Mouse (Mus musculus) limb, embryonic 12.5 days (tissue): Measurements from ENCODE around the gene Rgp1. TPM values are rescaled to one million over a fixed set of nuclear protein-coding genes. Genes with fewer than 3 reads are reported as not detected.
A peak's percentile ranks its signal among the peaks of the same experiment; 100 is the strongest.

Experiments used
- ATAC-seq: fragments of 200-750 bp; cut with Nextera tagmentation; 2 replicates; pipeline ENCODE4 v1.8.0; 2017; ENCODE audit warnings: low read depth, moderate TSS enrichment; ENCODE audit not compliant: insufficient number of reproducible peaks, insufficient read depth, low FRiP score, low TSS enrichment
- H3K27ac ChIP-seq: fragments of 300-500 bp; sonication (generic); 2 replicates; pipeline ENCODE4 v1.5.1; 2016; ENCODE audit warnings: mild to moderate bottlenecking, moderate library complexity
- H3K27me3 ChIP-seq: fragments of 300-500 bp; sonication (generic); 2 replicates; pipeline ENCODE4 v1.6.1; 2016; ENCODE audit warnings: mild to moderate bottlenecking, moderate library complexity
- H3K36me3 ChIP-seq: fragments of 300-500 bp; sonication (generic); 2 replicates; pipeline ENCODE4 v1.6.1; 2016; ENCODE audit warnings: mild to moderate bottlenecking, moderate library complexity
- H3K4me1 ChIP-seq: fragments of 300-500 bp; sonication (generic); replicated peaks from 2 replicates; pipeline ENCODE4 v1.6.1; 2016
- H3K4me2 ChIP-seq: fragments of 300-500 bp; sonication (generic); 2 replicates; pipeline ENCODE4 v1.6.1; 2016; ENCODE audit warnings: mild to moderate bottlenecking, moderate library complexity
- H3K4me3 ChIP-seq: fragments of 300-500 bp; sonication (generic); replicated peaks from 2 replicates; pipeline ENCODE4 v1.5.1; 2016; ENCODE audit warnings: mild to moderate bottlenecking
- H3K9ac ChIP-seq: fragments of 300-500 bp; sonication (generic); replicated peaks from 2 replicates; pipeline ENCODE4 v1.6.1; 2016; ENCODE audit warnings: mild to moderate bottlenecking, moderate library complexity
- H3K9me3 ChIP-seq: fragments of 300-500 bp; sonication (generic); 2 replicates; pipeline ENCODE4 v1.6.1; 2016; ENCODE audit warnings: mild to moderate bottlenecking, moderate library complexity
- WGBS: fragments of 180-500 bp; shearing (Covaris S2); methylation state at CpG from one replicate; pipeline ENCODE4 v1.1.7; 2016; 5-methylcytosine and 5-hydroxymethylcytosine counted together
- microRNA-seq: library from miRNA; unstranded; fragments of <30 nt; microRNA quantifications from one replicate; pipeline ENCODE4, GENCODE M21; 2017
- polyA plus RNA-seq: library from polyadenylated mRNA; unstranded; fragments of >200 nt; fragmentation: Nextera tagmentation; extraction: Ambion mirVana; gene quantifications from 2 replicates; pipeline ENCODE4 v1.2.1, GENCODE M21; 2016

Gene Rgp1
- polyA plus RNA-seq, 1 experiment from 2014 or later, result 36.6 TPM

- Histone ChIP-seq H3K9me3 (no peaks in the 10 kb centered on the region), H3K9ac (peak overlapping the region; percentile 96), H3K27me3 (peaks cover 19% of the 10 kb centered on the region), H3K27ac (peak overlapping the region; percentile 72; the same call in 1 of the 2 replicates), H3K4me2 (peak overlapping the region; percentile 88), H3K4me3 (peak overlapping the region; percentile 74; the same call in 1 of the 2 replicates), H3K36me3 (no peaks in the 10 kb centered on the region), H3K4me1 (peaks cover 35% of the 10 kb centered on the region)
- 0 out of 2 replicates have a peak, but pooled peaks have one; percentile 11 for ATAC-seq
- WGBS, result 23% methylated on average over 5 of the region's 5 CpGs
Observed at GRCm38 (mm10) chr4:43630671-43631045, 52.1 kb downstream of the Rgp1 start.

- H3K4me2 ChIP-seq, result peak within 1 kb of the TSS; percentile 88
- ATAC-seq, result peak; percentile 33
- 2% methylated on average over 61 of the region's 70 CpGs for WGBS
- H3K27me3 ChIP-seq, result peaks cover 19% of the 10 kb centered on the region
- no peaks in the 10 kb centered on the region for H3K36me3 ChIP-seq
- peak within 1 kb of the TSS; percentile 74 for H3K4me3 ChIP-seq
- H3K27ac ChIP-seq, result peak within 1 kb of the TSS; percentile 72
- H3K9me3 ChIP-seq, result no peaks in the 10 kb centered on the region
- peaks cover 35% of the 10 kb centered on the region for H3K4me1 ChIP-seq
- peak within 1 kb of the TSS; percentile 96 for H3K9ac ChIP-seq
Observed at GRCm38 (mm10) chr4:43631046-43631955, 52.8 kb downstream of the Rgp1 start, which contains the start of gene Npr2. Gene Npr2, plus strand, starts transcription at chr4:43631935.

GRCm38 (mm10) chr4:43631956-43632920 is 53.7 kb downstream of the Rgp1 start:
- no peaks in the 10 kb centered on the region for H3K9me3 ChIP-seq
- no peak overlapping the region for H3K27ac ChIP-seq
- H3K9ac ChIP-seq, result peak overlapping the region; percentile 96
- no peak for ATAC-seq
- H3K36me3 ChIP-seq, result no peaks in the 10 kb centered on the region
- peaks cover 35% of the 10 kb centered on the region for H3K4me1 ChIP-seq
- WGBS, result 44% methylated on average over 42 of the region's 42 CpGs
- peak overlapping the region; percentile 88 for H3K4me2 ChIP-seq
- H3K27me3 ChIP-seq, result peaks cover 19% of the 10 kb centered on the region
- peak overlapping the region; percentile 74 for H3K4me3 ChIP-seq

DNA sequence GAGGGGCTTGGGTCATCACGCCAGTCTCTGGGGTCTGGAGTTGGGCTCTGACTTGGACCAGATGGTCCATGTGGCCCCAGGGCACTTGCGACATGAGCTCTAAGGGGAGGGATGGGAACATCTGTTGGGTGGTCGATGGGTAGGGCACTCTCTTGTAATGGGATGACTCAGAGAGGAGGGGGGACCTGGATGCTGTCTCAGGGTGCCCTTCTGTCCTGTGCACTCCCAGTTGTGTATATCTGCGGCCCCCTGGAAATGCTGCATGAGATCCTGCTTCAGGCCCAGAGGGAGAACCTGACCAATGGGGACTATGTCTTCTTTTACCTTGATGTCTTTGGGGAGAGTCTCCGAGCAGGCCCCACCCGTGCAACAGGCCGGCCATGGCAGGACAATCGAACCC is 54.8 kb downstream of the Rgp1 start:
- ATAC-seq, result no peak
- peak overlapping the region; percentile 88 for H3K4me2 ChIP-seq
- WGBS, result 73% methylated on average over 8 of the region's 8 CpGs

GRCm38 (mm10) chr4:43633736-43634135 is 55.2 kb downstream of the Rgp1 start:
- Histone ChIP-seq H3K4me1 (peaks cover 35% of the 10 kb centered on the region), H3K9ac (no peak overlapping the region), H3K9me3 (no peaks in the 10 kb centered on the region), H3K27ac (no peak overlapping the region), H3K27me3 (peaks cover 19% of the 10 kb centered on the region), H3K4me3 (no peak overlapping the region), H3K4me2 (peak overlapping the region; percentile 88; the same call in 1 of the 2 replicates), H3K36me3 (no peaks in the 10 kb centered on the region)
- 93% methylated on average over 2 of the region's 2 CpGs for WGBS
- no peak for ATAC-seq

More for the DNA sequence above, 54.8 kb downstream of the Rgp1 start:
- Histone ChIP-seq H3K36me3 (no peaks in the 10 kb centered on the region), H3K9ac (no peak overlapping the region), H3K27me3 (peaks cover 19% of the 10 kb centered on the region), H3K4me1 (peaks cover 35% of the 10 kb centered on the region), H3K4me3 (no peak overlapping the region), H3K9me3 (no peaks in the 10 kb centered on the region), H3K27ac (no peak overlapping the region)

DNA sequence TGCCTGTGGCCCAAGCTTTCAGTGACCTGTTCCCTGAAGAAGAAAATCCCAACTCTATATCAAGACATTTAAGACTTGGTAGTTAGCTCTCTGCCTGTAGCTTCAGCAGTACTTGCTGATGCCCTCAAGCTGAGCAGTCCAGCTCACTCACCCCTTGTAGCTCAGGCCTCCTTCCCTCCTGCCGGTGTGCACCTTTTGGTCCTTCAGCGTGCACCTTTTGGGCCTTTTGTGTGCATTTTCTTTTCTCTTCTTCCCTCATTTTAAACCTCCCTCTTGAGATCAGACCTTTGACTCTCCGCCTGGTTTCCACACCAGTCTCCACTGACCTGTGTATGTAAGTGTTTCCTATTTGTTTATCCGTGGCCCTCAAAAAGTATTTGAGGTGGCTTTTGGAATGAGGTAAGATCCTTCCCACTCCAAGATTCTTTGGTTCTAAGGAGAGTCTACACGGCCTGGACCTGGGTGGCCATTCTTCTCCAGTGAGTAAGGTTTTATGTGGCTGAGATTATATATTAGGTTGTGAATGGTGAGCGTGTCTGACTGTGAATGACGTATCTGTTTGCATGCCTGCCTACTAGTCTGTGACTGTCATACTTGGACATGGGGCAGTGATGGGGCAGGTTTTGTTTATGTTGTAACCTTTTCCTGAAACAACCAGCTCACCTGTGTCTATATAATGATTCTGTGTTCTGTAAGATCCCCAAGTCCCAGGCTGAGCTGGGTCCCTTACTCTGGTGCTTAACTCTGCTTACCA is 56.3 kb downstream of the Rgp1 start:
- Histone ChIP-seq H3K4me1 (peaks cover 35% of the 10 kb centered on the region), H3K9ac (no peak overlapping the region), H3K27me3 (peaks cover 19% of the 10 kb centered on the region), H3K9me3 (no peaks in the 10 kb centered on the region), H3K4me3 (no peak overlapping the region), H3K27ac (no peak overlapping the region), H3K4me2 (no peak overlapping the region), H3K36me3 (no peaks in the 10 kb centered on the region)
- ATAC-seq, result no peak
- 84% methylated on average over 7 of the region's 7 CpGs for WGBS

DNA sequence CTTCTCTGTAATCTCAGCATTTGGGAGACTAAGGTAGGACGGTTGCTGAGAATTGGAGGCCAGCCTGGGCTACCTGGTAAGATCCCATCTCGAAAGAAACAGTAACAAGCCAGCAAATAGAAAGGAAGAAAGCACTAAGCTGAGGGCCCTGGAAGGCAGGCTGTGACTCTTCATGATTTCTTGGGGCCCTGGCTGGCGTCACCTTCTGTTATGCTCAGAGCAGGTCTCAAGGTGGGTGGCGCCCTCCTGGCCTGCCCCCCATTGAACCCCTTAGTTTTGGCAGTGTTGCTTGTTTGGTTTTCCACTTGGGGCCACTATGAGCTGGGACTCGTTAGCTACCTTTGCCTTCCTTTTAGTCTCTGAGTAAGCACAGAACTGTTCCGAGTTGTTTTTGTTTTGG is 58.2 kb downstream of the Rgp1 start:
- H3K4me1 ChIP-seq, result peaks cover 22% of the 10 kb centered on the region
- no peaks in the 10 kb centered on the region; the same call in 1 of the 2 replicates for H3K36me3 ChIP-seq
- WGBS, result 74% methylated on average over 6 of the region's 6 CpGs
- H3K4me3 ChIP-seq, result no peak overlapping the region
- H3K9ac ChIP-seq, result no peak overlapping the region
- H3K27me3 ChIP-seq, result peaks cover 17% of the 10 kb centered on the region
- no peak overlapping the region for H3K4me2 ChIP-seq
- no peaks in the 10 kb centered on the region for H3K9me3 ChIP-seq
- no peak overlapping the region for H3K27ac ChIP-seq
- no peak for ATAC-seq

Small RNA genes lying within 50 kb of the gene (microRNA-seq; reads per million reads assigned to microRNA genes)
- not detected for gene Gm25262

Other genes with a start within 250 kb of the Rgp1 start
- gene Rusc2, start 196.7 kb upstream of the Rgp1 start, polyA plus RNA-seq, result 8.0 and 14.3 TPM in 2 replicates
- gene Fam166b, start 149.6 kb upstream of the Rgp1 start, polyA plus RNA-seq, result 0.24 TPM in 1 of 2 replicates, not detected in the other
- gene Tesk1, start 136.8 kb upstream of the Rgp1 start, polyA plus RNA-seq, result 13.3 TPM in 2 replicates
- 2.7 and 3.5 TPM in 2 replicates for gene Cd72, start 124.1 kb upstream of the Rgp1 start, polyA plus RNA-seq
- gene Sit1, start 95.0 kb upstream of the Rgp1 start, polyA plus RNA-seq, result not detected in 2 replicates
- gene Ccdc107, start 85.8 kb upstream of the Rgp1 start, polyA plus RNA-seq, result 62.0 and 63.8 TPM in 2 replicates
- 44.8 and 46.4 TPM in 2 replicates for gene Arhgef39, start 79.0 kb upstream of the Rgp1 start, polyA plus RNA-seq
- gene Car9, start 71.7 kb upstream of the Rgp1 start, polyA plus RNA-seq, result 1.1 and 1.3 TPM in 2 replicates
- 215 and 216 TPM in 2 replicates for gene Tpm2, start 55.0 kb upstream of the Rgp1 start, polyA plus RNA-seq
- 42.0 and 44.5 TPM in 2 replicates for gene Creb3, start 16.4 kb upstream of the Rgp1 start, polyA plus RNA-seq
- 62.2 and 67.4 TPM in 2 replicates for gene Tln1, start 16.0 kb upstream of the Rgp1 start, polyA plus RNA-seq
- 32.0 and 34.7 TPM in 2 replicates for gene Gba2, start 158 bp downstream of the Rgp1 start, polyA plus RNA-seq
- gene Msmp, start 5.8 kb downstream of the Rgp1 start, polyA plus RNA-seq, result 2.1 TPM in 1 of 2 replicates, not detected in the other
- 14.4 and 17.9 TPM in 2 replicates for gene Npr2, start 53.2 kb downstream of the Rgp1 start, polyA plus RNA-seq
- gene Spag8, start 74.9 kb downstream of the Rgp1 start, polyA plus RNA-seq, result 0.95 and 0.99 TPM in 2 replicates
- 78.7 and 87.6 TPM in 2 replicates for gene Hint2, start 77.8 kb downstream of the Rgp1 start, polyA plus RNA-seq
- gene Tmem8b, start 90.3 kb downstream of the Rgp1 start, polyA plus RNA-seq, result 5.6 and 6.6 TPM in 2 replicates
- 2.8 and 3.6 TPM in 2 replicates for gene Fam221b, start 90.4 kb downstream of the Rgp1 start, polyA plus RNA-seq
- gene Olfr70, start 122.1 kb downstream of the Rgp1 start, polyA plus RNA-seq, result 0.08 TPM in 1 of 2 replicates, not detected in the other
- gene Olfr71, start 131.5 kb downstream of the Rgp1 start, polyA plus RNA-seq, result not detected in 2 replicates
- 0.38 and 0.72 TPM in 2 replicates for gene Hrct1, start 148.5 kb downstream of the Rgp1 start, polyA plus RNA-seq
- gene Spaar, start 151.3 kb downstream of the Rgp1 start, polyA plus RNA-seq, result 0.20 and 0.28 TPM in 2 replicates
- not detected in 2 replicates for gene Olfr159, start 192.3 kb downstream of the Rgp1 start, polyA plus RNA-seq
- 0.19 TPM in 1 of 2 replicates, not detected in the other for gene Olfr156, start 245.2 kb downstream of the Rgp1 start, polyA plus RNA-seq